ENCODE assay signal across 16 mouse cellular contexts in genomic region chr15:82160731-82161640, GRCm38 (mm10). TPM values are rescaled to one million over a fixed set of nuclear protein-coding genes. Genes with fewer than 3 reads are reported as not detected.
DNase-seq lines count a peak whose midpoint lies in the region; ATAC-seq lines count a peak whose summit lies in the region.
"Had no signal": no experiment of that assay in that cellular context is flagged by ENCODE, and none has a peak within 500 bp of the region (broad histone marks: within the 10 kb centered on the region; RNA-seq: fewer than 3 reads in every experiment).

No protein-coding gene starts in this region.

- no peaks in the 10 kb centered on the region for H3K9me3 ChIP-seq in heart, embryonic 14.5 days (ENCODE audit: control insufficient read depth, low read length)
- no peaks in the 10 kb centered on the region for H3K9me3 ChIP-seq in lung, embryonic 16.5 days (ENCODE audit: control insufficient read depth, low read length)
- no peaks in the 10 kb centered on the region for H3K9me3 ChIP-seq in embryonic facial prominence, embryonic 13.5 days
- H3K9me3 ChIP-seq: hindbrain, embryonic 15.5 days; lung, embryonic 15.5 days had no signal

- 0 out of 2 replicates have a peak, but pooled peaks cover 3% of the 10 kb centered on the region for H3K36me3 ChIP-seq in heart, embryonic 14.5 days (ENCODE audit: control insufficient read depth, insufficient read depth, low read length)
- no peaks in the 10 kb centered on the region for H3K36me3 ChIP-seq in lung, embryonic 16.5 days (ENCODE audit: control insufficient read depth, insufficient read depth, low read length)
- peaks cover 4% of the 10 kb centered on the region; the same call in 1 of the 2 replicates for H3K36me3 ChIP-seq in embryonic facial prominence, embryonic 13.5 days
- H3K36me3 ChIP-seq: hindbrain, embryonic 15.5 days; lung, embryonic 15.5 days had no signal

- ATAC-seq in heart, embryonic 14.5 days (ENCODE audit: insufficient number of reproducible peaks, insufficient read depth, low FRiP score, low read depth): no peak
- ATAC-seq in lung, embryonic 16.5 days (ENCODE audit: low read depth): no peak
- ATAC-seq in embryonic facial prominence, embryonic 13.5 days (ENCODE audit: insufficient number of reproducible peaks, insufficient read depth, low FRiP score, low TSS enrichment, low read depth): no peak
- ATAC-seq: CD4-positive, CD25-positive, alpha-beta regulatory T cell, adult 4 months; forebrain, embryonic 16.5 days had no signal

- DNase-seq in heart, adult 8-10 months (ENCODE audit: low spot score): no peak
- DNase-seq in lung, postnatal 25 days (ENCODE audit: low spot score): no peak
- DNase-seq in lung, postnatal 36 days: peak; percentile 62
- no peak for DNase-seq in cerebellum, postnatal 25 days
- DNase-seq in right cerebral cortex, postnatal 4 days: no peak
- DNase-seq: cerebellum, postnatal 14 days; gastrocnemius, postnatal 36 days; right cerebral cortex, postnatal 14 days had no signal

- peak overlapping the region; percentile 14; the same call in 1 of the 2 replicates for H3K4me2 ChIP-seq in heart, embryonic 14.5 days (ENCODE audit: low read length)
- no peak overlapping the region for H3K4me2 ChIP-seq in lung, embryonic 16.5 days (ENCODE audit: low read depth, low read length)
- H3K4me2 ChIP-seq in embryonic facial prominence, embryonic 13.5 days: no peak overlapping the region
- H3K4me2 ChIP-seq: hindbrain, embryonic 15.5 days; lung, embryonic 15.5 days had no signal

- peak overlapping the region; percentile 28; the same call in 1 of the 2 replicates for H3K9ac ChIP-seq in heart, embryonic 14.5 days (ENCODE audit: low read length)
- no peak overlapping the region for H3K9ac ChIP-seq in lung, embryonic 16.5 days (ENCODE audit: low read length)
- no peak overlapping the region for H3K9ac ChIP-seq in embryonic facial prominence, embryonic 13.5 days
- H3K9ac ChIP-seq: hindbrain, embryonic 15.5 days; lung, embryonic 15.5 days had no signal

- peak overlapping the region; percentile 34 to 49 for H3K27ac ChIP-seq in heart, embryonic 14.5 days (replicated peaks in 1 of 2; ENCODE audit: control insufficient read depth in 1 of 2, insufficient read depth in 1 of 2, low read depth in 2 of 2, low read length in 2 of 2)
- H3K27ac ChIP-seq in lung, embryonic 16.5 days (ENCODE audit: low read length): 0 out of 2 replicates have a peak overlapping the region, but pooled peaks have one; percentile 23
- H3K27ac ChIP-seq in embryonic facial prominence, embryonic 13.5 days: peak overlapping the region; percentile 57
- H3K27ac ChIP-seq: hindbrain, embryonic 15.5 days; kidney, postnatal 0 days; lung, embryonic 15.5 days had no signal

- peaks cover 20 to 47% of the 10 kb centered on the region in 2 experiments for H3K4me1 ChIP-seq in heart, embryonic 14.5 days (ENCODE audit: control insufficient read depth in 2 of 2, insufficient read depth in 2 of 2, low read length in 2 of 2)
- H3K4me1 ChIP-seq in lung, embryonic 16.5 days (replicated peaks; ENCODE audit: control insufficient read depth, insufficient read depth, low read length): peaks cover 50% of the 10 kb centered on the region
- H3K4me1 ChIP-seq in embryonic facial prominence, embryonic 13.5 days: peaks cover 67% of the 10 kb centered on the region

- H3K27me3 ChIP-seq in heart, embryonic 14.5 days (ENCODE audit: control insufficient read depth, insufficient read depth, low read length): no peaks in the 10 kb centered on the region
- no peaks in the 10 kb centered on the region for H3K27me3 ChIP-seq in lung, embryonic 16.5 days (ENCODE audit: control insufficient read depth, insufficient read depth, low read depth, low read length)
- H3K27me3 ChIP-seq in embryonic facial prominence, embryonic 13.5 days: no peaks in the 10 kb centered on the region
- H3K27me3 ChIP-seq: hindbrain, embryonic 15.5 days; lung, embryonic 15.5 days had no signal

- WGBS in heart, embryonic 14.5 days: 35% methylated on average over 11 of the region's 11 CpGs
- 49% methylated on average over 11 of the region's 11 CpGs for whole genome bisulfite sequencing in lung, embryonic 16.5 days
- WGBS in embryonic facial prominence, embryonic 13.5 days: 66% methylated on average over 11 of the region's 11 CpGs

- no peak overlapping the region for H3K4me3 ChIP-seq in heart, embryonic 14.5 days (ENCODE audit: control insufficient read depth in 1 of 2, insufficient read depth in 1 of 2, low read depth in 1 of 2, low read length in 2 of 2)
- H3K4me3 ChIP-seq in lung, embryonic 16.5 days (ENCODE audit: low read length): no peak overlapping the region
- H3K4me3 ChIP-seq in embryonic facial prominence, embryonic 13.5 days: no peak overlapping the region
- H3K4me3 ChIP-seq: hindbrain, embryonic 15.5 days; lung, embryonic 15.5 days had no signal

RNA-seq across cellular contexts. Expression of gene Srebf2, which starts 14.0 kb away (rescaled TPM):
- polyA plus RNA-seq in heart, embryonic 14.5 days (2014; fragmentation: Nextera tagmentation; extraction: Ambion mirVana): 59.8 and 62.1 TPM in 2 replicates
- 10 to 100 TPM; 20.0 to 25.1 (median 21.6) TPM for total RNA-seq in heart, adult 8-10 months (2022)
- 105 and 108 TPM in 2 replicates for polyA plus RNA-seq in lung, embryonic 16.5 days (2015; fragmentation: Nextera tagmentation; extraction: Ambion mirVana)
- 146 and 160 TPM in 2 replicates for polyA plus RNA-seq in embryonic facial prominence, embryonic 13.5 days (2015; fragmentation: Nextera tagmentation; extraction: Ambion mirVana)

RNA-seq across cellular contexts. Expression of gene Ccdc134, which starts 33.3 kb away (rescaled TPM):
- polyA plus RNA-seq in heart, embryonic 14.5 days (2014; fragmentation: Nextera tagmentation; extraction: Ambion mirVana): 7.1 and 8.5 TPM in 2 replicates
- 1 to 10 TPM; 3.5 to 4.5 (median 4.2) TPM for total RNA-seq in heart, adult 8-10 months (2022)
- polyA plus RNA-seq in lung, embryonic 16.5 days (2015; fragmentation: Nextera tagmentation; extraction: Ambion mirVana): 16.9 and 17.1 TPM in 2 replicates
- polyA plus RNA-seq in embryonic facial prominence, embryonic 13.5 days (2015; fragmentation: Nextera tagmentation; extraction: Ambion mirVana): 22.7 and 26.8 TPM in 2 replicates

RNA-seq across cellular contexts. Expression of gene Shisa8, which starts 51.6 kb away (rescaled TPM):
- polyA plus RNA-seq in heart, embryonic 14.5 days (2014; fragmentation: Nextera tagmentation; extraction: Ambion mirVana): 0.22 and 0.42 TPM in 2 replicates
- under 1 TPM in 1 of 4 experiments, not detected in 3; 0.26 TPM for total RNA-seq in heart, adult 8-10 months (2022)
- 0.52 and 0.55 TPM in 2 replicates for polyA plus RNA-seq in lung, embryonic 16.5 days (2015; fragmentation: Nextera tagmentation; extraction: Ambion mirVana)
- polyA plus RNA-seq in embryonic facial prominence, embryonic 13.5 days (2015; fragmentation: Nextera tagmentation; extraction: Ambion mirVana): 0.18 and 0.50 TPM in 2 replicates
- total RNA-seq: gastrocnemius, postnatal 36 days had no signal
- polyA plus RNA-seq: CD4-positive, CD25-positive, alpha-beta regulatory T cell, adult 4 months had no signal
